Mouse (Mus musculus) intestine, embryonic 15.5 days (tissue): ENCODE results near the gene Fam169b. TPM values are rescaled to one million over a fixed set of nuclear protein-coding genes. Genes with fewer than 3 reads are reported as not detected.
"Not testable (repeated sequence)": the region's sequence is repeated elsewhere in the genome, so short reads cannot be mapped to it uniquely, and the experiment has no call there.

ENCODE experiments used
- ATAC-seq: fragments of 200-750 bp; cut with Nextera tagmentation; 2 replicates; pipeline ENCODE4 v1.8.0; 2017; ENCODE audit warnings: moderate TSS enrichment, moderate library complexity
- H3K27ac ChIP-seq: fragments of 300-500 bp; sonication (generic); 2 replicates; pipeline ENCODE4 v1.5.1; 2015; ENCODE audit warnings: mild to moderate bottlenecking, inconsistent platforms
- H3K27me3 ChIP-seq: fragments of 300-500 bp; sonication (generic); replicated peaks from 2 replicates; pipeline ENCODE4 v1.6.1; 2015; ENCODE audit warnings: inconsistent platforms
- H3K36me3 ChIP-seq: fragments of 300-500 bp; sonication (generic); 2 replicates; pipeline ENCODE4 v1.6.1; 2015; ENCODE audit warnings: inconsistent platforms
- H3K4me1 ChIP-seq: fragments of 300-500 bp; sonication (generic); replicated peaks from 2 replicates; pipeline ENCODE4 v1.6.1; 2015; ENCODE audit warnings: inconsistent platforms
- H3K4me2 ChIP-seq: fragments of 300-500 bp; sonication (generic); replicated peaks from 2 replicates; pipeline ENCODE4 v1.6.1; 2015; ENCODE audit warnings: mild to moderate bottlenecking, inconsistent platforms
- H3K4me3 ChIP-seq: fragments of 300-500 bp; sonication (generic); replicated peaks from 2 replicates; pipeline ENCODE4 v1.5.1; 2015; ENCODE audit warnings: inconsistent platforms
- H3K9ac ChIP-seq: fragments of 300-500 bp; sonication (generic); 2 replicates; pipeline ENCODE4 v1.6.1; 2015; ENCODE audit warnings: inconsistent platforms
- H3K9me3 ChIP-seq: fragments of 300-500 bp; sonication (generic); 2 replicates; pipeline ENCODE4 v1.6.1; 2016; ENCODE audit warnings: inconsistent platforms
- WGBS: fragments of 180-500 bp; shearing (Covaris S2); methylation state at CpG from one replicate; pipeline ENCODE4 v1.1.7; 2015; 5-methylcytosine and 5-hydroxymethylcytosine counted together
- polyA plus RNA-seq: library from polyadenylated mRNA; unstranded; fragments of >200 nt; fragmentation: Nextera tagmentation; extraction: Ambion mirVana; gene quantifications from 2 replicates; pipeline ENCODE4 v1.2.1, GENCODE M21; 2015

Gene Fam169b
- polyA plus RNA-seq, 1 experiment from 2014 or later: 0.21 TPM

DNA sequence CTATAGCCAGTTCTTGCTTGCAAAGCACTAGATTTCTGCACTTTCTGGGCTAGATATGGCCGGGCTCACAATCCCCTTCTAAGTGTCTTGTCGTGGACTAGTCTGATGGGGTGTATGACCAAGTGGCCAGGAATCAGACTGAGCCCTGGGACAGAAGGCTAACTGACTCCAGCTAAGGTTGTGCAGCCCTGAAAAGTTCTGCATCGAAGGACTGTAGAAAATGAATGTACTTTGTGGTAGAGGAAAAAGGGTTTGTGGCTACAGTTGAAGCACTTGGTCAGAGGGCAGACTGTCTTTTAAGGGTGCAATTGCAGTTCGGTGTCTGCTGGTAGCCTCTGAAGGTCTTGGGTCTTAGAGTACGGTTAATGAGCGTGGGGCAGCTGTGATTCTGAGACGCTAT lies 5.8 kb downstream of the Fam169b start:
- H3K9me3 ChIP-seq: no peaks in the 10 kb centered on the region
- 0 out of 2 replicates have a peak, but pooled peaks cover 3% of the 10 kb centered on the region for H3K27me3 ChIP-seq
- H3K9ac ChIP-seq: no peak overlapping the region
- no peak overlapping the region for H3K4me2 ChIP-seq
- no peak for ATAC-seq
- no peak overlapping the region for H3K4me3 ChIP-seq
- no peak overlapping the region for H3K27ac ChIP-seq
- peaks cover 9% of the 10 kb centered on the region for H3K4me1 ChIP-seq
- H3K36me3 ChIP-seq: no peaks in the 10 kb centered on the region
- 91% methylated on average over 7 of the region's 7 CpGs for WGBS

- Histone ChIP-seq H3K27ac (no peak overlapping the region), H3K4me3 (no peak overlapping the region), H3K36me3 (no peaks in the 10 kb centered on the region), H3K4me1 (peaks cover 9% of the 10 kb centered on the region), H3K27me3 (0 out of 2 replicates have a peak, but pooled peaks cover 3% of the 10 kb centered on the region), H3K9ac (no peak overlapping the region), H3K4me2 (no peak overlapping the region), H3K9me3 (no peaks in the 10 kb centered on the region)
- WGBS: 90% methylated on average over 19 of the region's 19 CpGs
- no peak for ATAC-seq
Measured at GRCm38 (mm10) chr7:68280352-68280869, 6.8 kb downstream of the Fam169b start.

DNA sequence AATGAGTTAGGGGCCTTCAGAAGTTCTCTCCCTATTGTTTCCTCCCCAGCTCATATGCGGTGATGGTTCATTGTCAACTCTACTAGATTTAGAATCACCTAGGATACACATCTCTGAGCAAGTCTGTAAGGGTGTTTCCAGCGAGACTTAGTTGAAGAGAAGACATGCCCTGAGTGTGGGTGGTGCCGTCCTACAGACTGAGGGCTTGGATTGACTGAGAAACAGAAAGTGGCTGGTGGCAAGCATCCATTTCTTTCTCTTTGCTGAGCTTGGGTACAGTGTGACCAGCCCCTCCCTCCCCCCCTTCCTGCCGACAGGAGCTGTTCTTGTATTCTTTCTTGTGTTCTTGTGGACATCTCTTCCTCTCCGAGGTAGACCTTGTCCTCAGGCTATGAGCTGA lies 7.7 kb downstream of the Fam169b start:
- Histone ChIP-seq H3K4me3 (no peak overlapping the region), H3K4me1 (peaks cover 2% of the 10 kb centered on the region; the same call in 1 of the 2 replicates), H3K27me3 (0 out of 2 replicates have a peak, but pooled peaks cover 3% of the 10 kb centered on the region), H3K27ac (no peak overlapping the region), H3K36me3 (no peaks in the 10 kb centered on the region), H3K4me2 (no peak overlapping the region), H3K9me3 (no peaks in the 10 kb centered on the region), H3K9ac (no peak overlapping the region)
- 80% methylated on average over 5 of the region's 5 CpGs for WGBS
- no peak for ATAC-seq

- WGBS: 81% methylated on average over 22 of the region's 22 CpGs
- Histone ChIP-seq H3K4me3 (no peak overlapping the region), H3K27ac (no peak overlapping the region), H3K9ac (no peak overlapping the region), H3K4me2 (no peak overlapping the region), H3K27me3 (0 out of 2 replicates have a peak, but pooled peaks cover 3% of the 10 kb centered on the region), H3K36me3 (no peaks in the 10 kb centered on the region), H3K4me1 (no peaks in the 10 kb centered on the region), H3K9me3 (no peaks in the 10 kb centered on the region)
- ATAC-seq: no peak
Measured at GRCm38 (mm10) chr7:68282304-68283132, 8.9 kb downstream of the Fam169b start.

DNA sequence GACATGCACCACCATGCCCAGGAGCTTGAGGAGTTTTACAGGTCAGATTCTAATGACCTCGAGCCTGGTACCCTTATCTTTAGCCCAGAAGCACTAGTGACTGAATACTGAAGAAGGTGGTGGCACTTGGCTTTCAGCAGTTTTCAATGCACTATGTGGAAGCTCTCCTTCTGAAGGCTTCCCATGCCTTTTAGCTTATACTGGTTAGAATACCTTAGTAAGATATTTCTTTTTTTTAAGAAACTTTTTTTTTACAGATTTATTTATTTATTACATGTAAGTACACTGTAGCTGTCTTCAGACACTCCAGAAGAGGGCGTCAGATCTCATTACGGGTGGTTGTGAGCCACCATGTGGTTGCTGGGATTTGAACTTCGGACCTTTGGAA lies 9.5 kb downstream of the Fam169b start:
- H3K9ac ChIP-seq, ATAC-seq, H3K4me3 ChIP-seq, H3K27me3 ChIP-seq, H3K4me1 ChIP-seq, H3K4me2 ChIP-seq, H3K9me3 ChIP-seq, H3K36me3 ChIP-seq, H3K27ac ChIP-seq: not testable (repeated sequence)
- WGBS: 75% methylated on average over 4 of the region's 4 CpGs

- H3K4me3 ChIP-seq: no peak overlapping the region
- H3K4me1 ChIP-seq: no peaks in the 10 kb centered on the region
- H3K9me3 ChIP-seq: no peaks in the 10 kb centered on the region
- no peak for ATAC-seq
- no peak overlapping the region for H3K4me2 ChIP-seq
- H3K27me3 ChIP-seq: 0 out of 2 replicates have a peak, but pooled peaks cover 3% of the 10 kb centered on the region
- no peak overlapping the region for H3K27ac ChIP-seq
- no peaks in the 10 kb centered on the region for H3K36me3 ChIP-seq
- 82% methylated on average over 7 of the region's 7 CpGs for WGBS
- no peak overlapping the region for H3K9ac ChIP-seq
Measured at GRCm38 (mm10) chr7:68283776-68284175, 10.1 kb downstream of the Fam169b start.

- no peak overlapping the region for H3K4me2 ChIP-seq
- no peaks in the 10 kb centered on the region for H3K9me3 ChIP-seq
- no peak overlapping the region for H3K4me3 ChIP-seq
- no peak for ATAC-seq
- no peaks in the 10 kb centered on the region for H3K36me3 ChIP-seq
- H3K27ac ChIP-seq: no peak overlapping the region
- H3K27me3 ChIP-seq: no peaks in the 10 kb centered on the region
- H3K4me1 ChIP-seq: no peaks in the 10 kb centered on the region
- H3K9ac ChIP-seq: no peak overlapping the region
- WGBS: 51% methylated on average over 8 of the region's 8 CpGs
Measured at GRCm38 (mm10) chr7:68285851-68286298, 12.2 kb downstream of the Fam169b start.

- H3K27me3 ChIP-seq: no peaks in the 10 kb centered on the region
- H3K27ac ChIP-seq: no peak overlapping the region
Measured at GRCm38 (mm10) chr7:68286526-68287481, 13.2 kb downstream of the Fam169b start.

DNA sequence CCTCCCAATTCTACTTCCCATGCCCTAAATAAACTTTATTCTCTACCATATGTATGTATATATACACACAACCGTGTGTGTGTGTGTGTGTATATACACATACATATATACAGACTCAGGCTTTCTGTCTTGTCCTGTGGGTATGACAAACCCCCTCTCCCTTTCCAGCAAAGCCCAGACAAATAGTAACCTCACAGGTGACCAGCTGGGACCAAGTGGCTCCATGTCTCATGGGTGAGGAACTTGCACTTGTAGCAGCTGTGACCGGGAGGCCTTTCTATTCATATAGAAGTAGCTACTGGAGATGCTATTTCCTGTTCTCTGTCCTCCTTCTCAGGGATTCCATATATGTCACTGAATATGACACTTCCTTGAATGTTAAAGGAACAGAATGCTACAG lies 13.9 kb downstream of the Fam169b start:
- no peaks in the 10 kb centered on the region for H3K4me1 ChIP-seq
- H3K36me3 ChIP-seq: no peaks in the 10 kb centered on the region
- no peak overlapping the region for H3K4me2 ChIP-seq
- no peak overlapping the region for H3K27ac ChIP-seq
- H3K9ac ChIP-seq: no peak overlapping the region
- H3K4me3 ChIP-seq: no peak overlapping the region
- no peak for ATAC-seq
- no peaks in the 10 kb centered on the region for H3K9me3 ChIP-seq
- WGBS: 46% methylated on average over 2 of the region's 2 CpGs
- H3K27me3 ChIP-seq: no peaks in the 10 kb centered on the region

More at GRCm38 (mm10) chr7:68286526-68287481, 13.2 kb downstream of the Fam169b start:
- H3K4me2 ChIP-seq: no peak overlapping the region
- 90% methylated on average over 24 of the region's 24 CpGs for WGBS
- H3K4me1 ChIP-seq: no peaks in the 10 kb centered on the region
- no peaks in the 10 kb centered on the region for H3K36me3 ChIP-seq
- H3K9me3 ChIP-seq: no peaks in the 10 kb centered on the region
- H3K4me3 ChIP-seq: no peak overlapping the region
- H3K9ac ChIP-seq: no peak overlapping the region
- no peak for ATAC-seq

- WGBS: 85% methylated on average over 4 of the region's 4 CpGs
- not testable (repeated sequence) for H3K4me2 ChIP-seq, H3K36me3 ChIP-seq, ATAC-seq, H3K4me1 ChIP-seq, H3K4me3 ChIP-seq, H3K9me3 ChIP-seq, H3K9ac ChIP-seq, H3K27me3 ChIP-seq, H3K27ac ChIP-seq
Measured at GRCm38 (mm10) chr7:68288000-68288399, 14.4 kb downstream of the Fam169b start.

DNA sequence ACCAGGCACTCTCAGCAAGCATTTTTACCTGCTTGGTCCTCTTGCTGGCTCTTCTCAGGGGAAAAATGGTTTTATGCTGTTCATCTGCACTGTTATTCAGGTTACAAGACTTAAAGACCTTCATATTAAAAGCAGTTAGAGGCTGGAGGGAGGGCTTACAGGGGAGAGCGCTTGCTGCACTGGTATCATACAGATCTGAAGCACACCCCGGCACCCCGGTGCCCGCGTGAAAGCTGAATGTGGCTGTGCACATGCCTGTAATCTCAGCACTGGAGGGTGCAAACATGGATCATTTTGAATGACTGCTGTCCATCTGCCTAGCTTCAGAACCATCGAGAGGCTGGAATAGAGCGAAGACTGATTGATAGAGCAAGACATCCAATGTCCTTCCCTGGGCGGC lies 15.4 kb downstream of the Fam169b start:
- Histone ChIP-seq H3K4me2 (no peak overlapping the region), H3K9me3 (no peaks in the 10 kb centered on the region), H3K27ac (no peak overlapping the region), H3K9ac (no peak overlapping the region), H3K4me1 (no peaks in the 10 kb centered on the region), H3K36me3 (no peaks in the 10 kb centered on the region), H3K27me3 (no peaks in the 10 kb centered on the region), H3K4me3 (no peak overlapping the region)
- 96% methylated on average over 8 of the region's 8 CpGs for WGBS
- no peak for ATAC-seq

- no peaks in the 10 kb centered on the region for H3K27me3 ChIP-seq
- no peaks in the 10 kb centered on the region for H3K9me3 ChIP-seq
- H3K4me2 ChIP-seq: no peak overlapping the region
- no peak overlapping the region for H3K27ac ChIP-seq
- no peaks in the 10 kb centered on the region for H3K36me3 ChIP-seq
- H3K9ac ChIP-seq: no peak overlapping the region
- H3K4me1 ChIP-seq: no peaks in the 10 kb centered on the region
- whole genome bisulfite sequencing: 50% methylated on average over 1 of the region's 1 CpGs
- ATAC-seq: no peak
- no peak overlapping the region for H3K4me3 ChIP-seq
Measured at GRCm38 (mm10) chr7:68291603-68292002, 18.0 kb downstream of the Fam169b start.
